Mouse (Mus musculus) limb, embryonic 11.5 days (tissue): Measurements from ENCODE around the gene Orc3. TPM values are rescaled to one million over a fixed set of nuclear protein-coding genes. Genes with fewer than 3 reads are reported as not detected.

Experiments used
- ATAC-seq: fragments of 200-750 bp; cut with Nextera tagmentation; 2 replicates; pipeline ENCODE4 v1.8.0; 2017; ENCODE audit warnings: low read depth; ENCODE audit not compliant: insufficient number of reproducible peaks, low FRiP score, low TSS enrichment
- DNase-seq: peaks from one replicate; pipeline ENCODE4 v3.0.0-alpha.2; 2015; ENCODE audit warnings: low spot score
- H3K27ac ChIP-seq: fragments of 300-500 bp; sonication (generic); replicated peaks from 2 replicates; pipeline ENCODE4 v1.5.1; 2014; ENCODE audit warnings: low read depth, mild to moderate bottlenecking, low read length
- H3K27me3 ChIP-seq: fragments of 300-500 bp; sonication (generic); 2 replicates; pipeline ENCODE4 v1.6.1; 2014; ENCODE audit warnings: mild to moderate bottlenecking, low read length, mixed read lengths; ENCODE audit not compliant: control insufficient read depth, insufficient read depth
- H3K36me3 ChIP-seq: fragments of 300-500 bp; sonication (generic); 2 replicates; pipeline ENCODE4 v1.6.1; 2014; ENCODE audit warnings: mild to moderate bottlenecking, low read length, moderate library complexity, mixed read lengths; ENCODE audit not compliant: control insufficient read depth, insufficient read depth
- H3K4me1 ChIP-seq: fragments of 300-500 bp; sonication (generic); 2 replicates; pipeline ENCODE4 v1.6.1; 2014; ENCODE audit warnings: low read length, mixed read lengths; ENCODE audit not compliant: control insufficient read depth, insufficient read depth
- H3K4me2 ChIP-seq: fragments of 300-500 bp; sonication (generic); 2 replicates; pipeline ENCODE4 v1.6.1; 2014; ENCODE audit warnings: low read depth, mild to moderate bottlenecking, moderate library complexity; ENCODE audit not compliant: severe bottlenecking
- H3K4me3 ChIP-seq: fragments of 300-500 bp; sonication (generic); 2 replicates; pipeline ENCODE4 v1.5.1; 2014; ENCODE audit warnings: low read depth, low read length
- H3K9ac ChIP-seq: fragments of 300-500 bp; sonication (generic); 2 replicates; pipeline ENCODE4 v1.6.1; 2014; ENCODE audit warnings: mild to moderate bottlenecking, low read length
- H3K9me3 ChIP-seq: fragments of 300-500 bp; sonication (generic); 2 replicates; pipeline ENCODE4 v1.6.1; 2016; ENCODE audit warnings: low read length; ENCODE audit not compliant: control insufficient read depth
- WGBS: fragments of 180-500 bp; shearing (Covaris S2); extraction: QIAGEN DNeasy Blood & Tissue Kit; methylation state at CpG from one replicate; pipeline ENCODE4 v1.1.7; 2014; 5-methylcytosine and 5-hydroxymethylcytosine counted together
- polyA plus RNA-seq: library from polyadenylated mRNA; unstranded; fragments of >200 nt; fragmentation: Nextera tagmentation; extraction: Ambion mirVana; gene quantifications from 2 replicates; pipeline ENCODE4 v1.2.1, GENCODE M21; 2014

Gene Orc3
- polyA plus RNA-seq = 112 and 115 TPM in 2 replicates

GRCm38 (mm10) chr4:34614630-34615094 lies at the start of gene Orc3, which contains the start of gene Rars2:
Orc3 (minus strand) TSS chr4:34614944.
Rars2 (plus strand) TSS chr4:34614957.
- ATAC-seq (peak; percentile 97), DNase-seq (peak; percentile 92)
- no peak within 1 kb of the TSS; the same call in 1 of the 2 replicates for H3K27ac ChIP-seq

DNA sequence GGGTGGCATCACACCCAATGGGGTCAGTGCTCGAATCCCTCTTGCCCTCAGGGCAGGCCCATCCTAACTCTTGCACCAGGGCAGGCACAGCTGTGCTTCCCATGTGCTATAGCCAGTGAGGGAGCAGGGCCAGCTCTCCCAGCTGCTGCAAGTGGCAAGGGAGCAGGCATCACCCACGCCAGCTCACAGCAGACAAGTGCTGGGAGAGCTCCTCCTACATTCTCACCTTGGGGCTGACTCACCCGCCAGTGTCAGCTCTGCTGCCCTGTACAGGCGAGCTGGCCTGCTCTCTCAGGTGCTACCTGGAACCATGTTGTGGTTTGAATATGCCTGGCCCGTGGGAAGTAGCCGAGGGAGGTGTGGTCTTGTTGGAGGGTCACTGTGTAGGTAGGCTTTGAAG lies 47.2 kb upstream of the Orc3 start:
- 87% methylated on average over 6 of the region's 6 CpGs for WGBS

More at GRCm38 (mm10) chr4:34614630-34615094, at the start of gene Orc3, which contains the start of gene Rars2:
- Histone ChIP-seq H3K4me3 (peak within 1 kb of the TSS; percentile 69), H3K36me3 (no peaks in the 10 kb centered on the region), H3K4me2 (peak within 1 kb of the TSS; percentile 64), H3K9me3 (no peaks in the 10 kb centered on the region), H3K27me3 (no peaks in the 10 kb centered on the region), H3K4me1 (peaks cover 14% of the 10 kb centered on the region), H3K9ac (peak within 1 kb of the TSS; percentile 75)
- WGBS = 0% methylated on average over 42 of the region's 42 CpGs

DNA sequence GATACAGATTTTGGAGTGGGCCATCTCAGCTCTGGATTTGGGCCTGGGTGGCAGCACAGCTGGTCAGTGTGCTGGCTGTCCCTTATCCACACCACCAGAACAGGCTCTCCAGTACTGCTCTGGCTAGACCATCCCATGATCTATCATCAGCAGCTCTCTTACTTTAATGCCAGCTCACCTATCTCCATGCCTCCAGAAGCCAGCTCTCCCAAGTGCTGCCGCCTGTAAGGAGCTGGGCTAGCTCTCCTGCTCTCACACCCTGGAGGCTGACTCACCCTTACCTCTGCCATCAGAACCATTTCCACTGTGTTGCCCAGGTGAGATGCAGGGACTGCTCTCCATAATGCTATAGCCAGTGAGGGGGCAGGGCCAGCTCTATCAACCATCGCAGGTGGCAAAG lies 46.8 kb upstream of the Orc3 start:
- Histone ChIP-seq H3K9ac (no peak overlapping the region), H3K4me3 (no peak overlapping the region), H3K27ac (no peak overlapping the region), H3K36me3 (peaks cover 17% of the 10 kb centered on the region), H3K9me3 (no peaks in the 10 kb centered on the region), H3K27me3 (no peaks in the 10 kb centered on the region), H3K4me2 (no peak overlapping the region), H3K4me1 (no peaks in the 10 kb centered on the region)
- DNase-seq = no peak
- no peak for ATAC-seq
- 100% methylated on average over 2 of the region's 2 CpGs for WGBS

More for the DNA sequence above, 47.2 kb upstream of the Orc3 start:
- DNase-seq (no peak), ATAC-seq (no peak)
- Histone ChIP-seq H3K9me3 (no peaks in the 10 kb centered on the region), H3K9ac (no peak overlapping the region), H3K4me2 (no peak overlapping the region), H3K36me3 (peaks cover 17% of the 10 kb centered on the region), H3K4me3 (no peak overlapping the region), H3K27ac (no peak overlapping the region), H3K27me3 (no peaks in the 10 kb centered on the region), H3K4me1 (no peaks in the 10 kb centered on the region)

DNA sequence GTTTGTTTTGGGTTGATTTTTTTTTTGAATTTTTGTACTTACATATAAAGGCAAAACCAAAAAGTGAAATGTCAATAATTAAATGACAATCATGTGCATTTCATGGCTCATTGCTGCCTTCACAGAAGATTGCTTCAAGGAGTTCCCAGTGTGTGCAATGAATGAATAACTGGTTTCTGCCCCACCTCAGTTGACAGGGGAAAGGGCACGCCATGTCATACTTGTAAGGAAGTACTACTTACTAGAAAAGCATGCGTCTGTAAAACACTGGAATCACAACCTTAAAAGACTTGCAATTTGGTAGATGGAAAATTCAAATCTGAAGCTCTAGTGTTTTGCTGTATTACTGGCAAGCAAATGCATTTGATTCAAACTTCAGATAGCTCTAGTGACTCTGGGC lies 44.3 kb upstream of the Orc3 start:
- WGBS = 96% methylated on average over 2 of the region's 2 CpGs
- Histone ChIP-seq H3K27ac (no peak overlapping the region), H3K27me3 (no peaks in the 10 kb centered on the region), H3K9me3 (no peaks in the 10 kb centered on the region), H3K4me3 (no peak overlapping the region), H3K9ac (no peak overlapping the region), H3K4me1 (no peaks in the 10 kb centered on the region), H3K4me2 (no peak overlapping the region), H3K36me3 (peaks cover 20% of the 10 kb centered on the region)
- DNase-seq = no peak
- ATAC-seq = no peak

DNA sequence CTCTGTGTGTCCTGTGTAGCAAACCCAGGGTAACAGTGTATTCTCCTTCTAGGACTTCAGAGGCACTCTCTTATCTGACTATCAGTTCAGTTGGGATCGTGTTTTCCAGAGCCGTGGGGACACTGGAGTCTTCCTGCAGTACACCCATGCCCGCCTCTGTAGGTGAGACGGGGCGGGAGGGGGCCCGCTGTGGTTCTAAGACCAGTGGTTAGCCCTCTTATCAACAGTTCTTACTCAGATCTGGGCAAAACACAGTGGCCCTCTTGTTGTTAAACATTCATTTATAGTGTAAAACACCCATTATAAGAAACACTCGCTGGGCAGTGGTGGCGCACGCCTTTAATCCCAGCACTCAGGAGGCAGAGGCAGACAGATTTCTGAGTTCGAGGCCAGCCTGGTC lies 41.4 kb upstream of the Orc3 start:
- DNase-seq (no peak), ATAC-seq (no peak)
- 90% methylated on average over 10 of the region's 10 CpGs for WGBS
- Histone ChIP-seq H3K4me3 (no peak overlapping the region), H3K36me3 (peaks cover 10% of the 10 kb centered on the region), H3K4me2 (no peak overlapping the region), H3K4me1 (no peaks in the 10 kb centered on the region), H3K27ac (no peak overlapping the region), H3K27me3 (no peaks in the 10 kb centered on the region), H3K9me3 (no peaks in the 10 kb centered on the region), H3K9ac (no peak overlapping the region)

DNA sequence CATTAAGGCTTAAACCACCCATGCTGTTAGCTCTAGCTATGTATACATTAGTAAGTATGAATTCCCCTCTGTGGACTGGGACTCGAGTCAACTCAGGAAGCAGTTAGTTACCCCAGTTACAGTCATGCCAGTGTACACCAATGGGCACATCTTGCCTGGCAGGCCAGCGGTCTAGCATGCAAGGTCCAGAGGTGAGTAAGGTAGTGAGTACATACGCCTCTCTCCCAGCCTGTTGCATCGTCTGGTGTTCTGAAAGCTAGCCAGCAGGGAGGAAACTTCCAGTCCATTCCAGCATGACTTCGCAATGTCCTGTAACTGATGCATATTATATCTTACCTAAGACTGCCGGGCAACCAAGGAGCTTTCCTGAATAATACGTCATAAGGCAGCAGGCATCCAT lies 38.4 kb upstream of the Orc3 start:
- ATAC-seq (no peak), DNase-seq (no peak)
- H3K27ac ChIP-seq = no peak overlapping the region
- no peaks in the 10 kb centered on the region for H3K4me1 ChIP-seq
- H3K4me3 ChIP-seq = no peak overlapping the region
- WGBS = 93% methylated on average over 7 of the region's 7 CpGs
- no peaks in the 10 kb centered on the region for H3K9me3 ChIP-seq
- no peak overlapping the region for H3K4me2 ChIP-seq
- no peak overlapping the region for H3K9ac ChIP-seq
- H3K36me3 ChIP-seq = peaks cover 7% of the 10 kb centered on the region; the same call in 1 of the 2 replicates
- H3K27me3 ChIP-seq = no peaks in the 10 kb centered on the region

GRCm38 (mm10) chr4:34644779-34645178 lies 30.0 kb upstream of the Orc3 start:
- no peak overlapping the region for H3K9ac ChIP-seq
- H3K9me3 ChIP-seq = no peaks in the 10 kb centered on the region
- DNase-seq (no peak), ATAC-seq (no peak)
- 0 out of 2 replicates have a peak, but pooled peaks cover 3% of the 10 kb centered on the region for H3K4me1 ChIP-seq
- peaks cover 5% of the 10 kb centered on the region for H3K36me3 ChIP-seq
- H3K4me3 ChIP-seq = no peak overlapping the region
- H3K27ac ChIP-seq = no peak overlapping the region
- no peaks in the 10 kb centered on the region for H3K27me3 ChIP-seq
- no peak overlapping the region for H3K4me2 ChIP-seq

- Histone ChIP-seq H3K9ac (no peak overlapping the region), H3K9me3 (no peaks in the 10 kb centered on the region), H3K4me3 (no peak overlapping the region), H3K4me1 (0 out of 2 replicates have a peak, but pooled peaks cover 3% of the 10 kb centered on the region), H3K27ac (no peak overlapping the region), H3K36me3 (no peaks in the 10 kb centered on the region; the same call in none of the 2 replicates), H3K27me3 (no peaks in the 10 kb centered on the region), H3K4me2 (no peak overlapping the region)
- WGBS = 97% methylated on average over 3 of the region's 3 CpGs
- ATAC-seq = no peak
- DNase-seq = no peak
Measured at GRCm38 (mm10) chr4:34640731-34641130, 26.0 kb upstream of the Orc3 start.
